Comparison of ENCODE assay signal across 26 mouse cellular contexts in genomic region chr9:64557110-64557745, GRCm38 (mm10).
A peak's percentile ranks its signal among the peaks of the same experiment; 100 is the strongest.
DNase-seq lines count a peak whose midpoint lies in the region; ATAC-seq and TF ChIP-seq lines count a peak whose summit lies in the region.
"Had no signal": no experiment of that assay in that cellular context is flagged by ENCODE, and none has a peak within 500 bp of the region (broad histone marks: within the 10 kb centered on the region; RNA-seq: fewer than 3 reads in every experiment).

No protein-coding gene starts in this region.

- no peak for TF ChIP-seq RAD21 in MEL (IDR thresholded peaks at IDR 0.05; ENCODE audit: low read depth, low read length)

- no peaks in the 10 kb centered on the region for H3K79me2 ChIP-seq in MEL (ENCODE audit: control insufficient read depth, insufficient read depth, low read length, poor library complexity)

- no peak for TF ChIP-seq POLR2A in cerebellum, adult 2 months (IDR thresholded peaks at IDR 0.05; ENCODE audit: borderline replicate concordance, insufficient read depth, low read length)
- no peak for TF ChIP-seq POLR2A in MEL (IDR thresholded peaks at IDR 0.05; ENCODE audit: control insufficient read depth in 1 of 2, insufficient read depth in 1 of 2, low read depth in 1 of 2, low read length in 2 of 2, poor library complexity in 1 of 2)

- no peak overlapping the region for H3K9ac ChIP-seq in MEL (ENCODE audit: control insufficient read depth, low read depth, low read length, poor library complexity, severe bottlenecking)
- H3K9ac ChIP-seq in forebrain, embryonic 11.5 days (ENCODE audit: low read length): no peak overlapping the region
- H3K9ac ChIP-seq: embryonic facial prominence, embryonic 13.5 days; limb, embryonic 15.5 days; neural tube, embryonic 13.5 days had no signal

- no peak overlapping the region for H3K4me3 ChIP-seq in cerebellum, adult 2 months (replicated peaks; ENCODE audit: insufficient read depth, low read depth, low read length)
- no peak overlapping the region for H3K4me3 ChIP-seq in MEL (ENCODE audit: control insufficient read depth in 1 of 2, insufficient read depth in 1 of 2, low read depth in 2 of 2, low read length in 2 of 2)
- H3K4me3 ChIP-seq in forebrain, embryonic 11.5 days (ENCODE audit: low read depth, low read length): no peak overlapping the region
- H3K4me3 ChIP-seq: embryonic facial prominence, embryonic 13.5 days; erythroblast, embryonic 14.5 days; heart, embryonic 10.5 days; left cerebral cortex, adult 2 months; limb, embryonic 15.5 days; midbrain, embryonic 10.5 days; myocyte; neural tube, embryonic 13.5 days had no signal

- no peak for TF ChIP-seq EP300 in MEL (IDR thresholded peaks at IDR 0.05; ENCODE audit: low read depth in 1 of 2, low read length in 2 of 2)

- ATAC-seq in cerebellum, adult (ENCODE audit: insufficient number of reproducible peaks, low FRiP score, low TSS enrichment): no peak
- ATAC-seq in forebrain, embryonic 11.5 days (replicated peaks; ENCODE audit: low FRiP score): no peak
- ATAC-seq: forebrain, embryonic 14.5 days; intestine, postnatal 0 days; midbrain, embryonic 16.5 days had no signal

- TF ChIP-seq CTCF in cerebellum, adult 2 months (IDR thresholded peaks at IDR 0.05; ENCODE audit: borderline replicate concordance, insufficient read depth, low read depth, low read length): no peak
- TF ChIP-seq CTCF in MEL (IDR thresholded peaks at IDR 0.05 in 2 of 3, conservative IDR thresholded peaks at IDR 0.05 in 1 of 3; ENCODE audit: control insufficient read depth in 1 of 3, insufficient read depth in 1 of 3, low read depth in 2 of 3, low read length in 3 of 3, poor library complexity in 1 of 3, severe bottlenecking in 1 of 3): no peak

- no peak overlapping the region for H3K4me2 ChIP-seq in forebrain, embryonic 11.5 days (ENCODE audit: low read depth, low read length, severe bottlenecking)
- H3K4me2 ChIP-seq: embryonic facial prominence, embryonic 13.5 days; limb, embryonic 15.5 days; neural tube, embryonic 13.5 days had no signal

- WGBS in cerebellum, adult 2 months: 26% methylated on average over 11 of the region's 11 CpGs
- 87% methylated on average over 11 of the region's 11 CpGs for WGBS in forebrain, embryonic 11.5 days

- H3K27me3 ChIP-seq in cerebellum, adult 2 months (ENCODE audit: control insufficient read depth, insufficient read depth, low read length): no peaks in the 10 kb centered on the region
- peaks cover 4 to 12% of the 10 kb centered on the region in 2 experiments; a peak in 3 of 4 replicates for H3K27me3 ChIP-seq in MEL (ENCODE audit: control insufficient read depth in 1 of 2, insufficient read depth in 2 of 2, low read length in 2 of 2)
- H3K27me3 ChIP-seq in forebrain, embryonic 11.5 days (ENCODE audit: control insufficient read depth, insufficient read depth, low read length): no peaks in the 10 kb centered on the region
- H3K27me3 ChIP-seq: limb, embryonic 15.5 days had no signal

- DNase-seq in cerebellum, adult 2 months: peak; percentile 47 to 60
- no peak for DNase-seq in MEL (ENCODE audit: low read depth, low spot score)
- peak; percentile 57 to 65 for DNase-seq in cerebellum, postnatal 10 days
- DNase-seq in thymus, postnatal 10 days (ENCODE audit: low spot score in 2 of 2): peak; percentile 4 to 17
- no peak for DNase-seq in right cerebral cortex, postnatal 25 days
- DNase-seq in embryo, embryonic 10.5 days (ENCODE audit: low spot score): no peak
- no peak for DNase-seq in forebrain, embryonic 11.5 days (ENCODE audit: low spot score)
- DNase-seq: adrenal gland, postnatal 14 days; embryo, embryonic 11 days; gastrocnemius, postnatal 10 days; lung, adult 18-20 months; lung, postnatal 10 days; right cerebral cortex, postnatal 4 days had no signal

- no peaks in the 10 kb centered on the region for H3K36me3 ChIP-seq in MEL (ENCODE audit: control insufficient read depth in 1 of 2, insufficient read depth in 2 of 2, low read length in 2 of 2)
- H3K36me3 ChIP-seq in forebrain, embryonic 11.5 days (ENCODE audit: control insufficient read depth, insufficient read depth, low read length): no peaks in the 10 kb centered on the region
- H3K36me3 ChIP-seq: embryonic facial prominence, embryonic 13.5 days; heart, embryonic 10.5 days; limb, embryonic 15.5 days; midbrain, embryonic 10.5 days; neural tube, embryonic 13.5 days had no signal

- peak overlapping the region; percentile 79 for H3K27ac ChIP-seq in cerebellum, adult 2 months (ENCODE audit: insufficient read depth, low read length)
- no peak overlapping the region for H3K27ac ChIP-seq in MEL (ENCODE audit: control insufficient read depth, low read depth, low read length)
- no peak overlapping the region for H3K27ac ChIP-seq in forebrain, embryonic 11.5 days (ENCODE audit: low read depth, low read length)
- H3K27ac ChIP-seq: embryonic facial prominence, embryonic 13.5 days; heart, embryonic 10.5 days; hindbrain, postnatal 0 days; left cerebral cortex, adult 2 months; limb, embryonic 15.5 days; midbrain, embryonic 10.5 days; neural tube, embryonic 13.5 days had no signal

- H3K4me1 ChIP-seq in cerebellum, adult 2 months (ENCODE audit: control insufficient read depth, insufficient read depth, low read length): peaks cover 67% of the 10 kb centered on the region
- H3K4me1 ChIP-seq in MEL (ENCODE audit: control insufficient read depth in 1 of 2, insufficient read depth in 2 of 2, low read length in 2 of 2): peaks cover 0 to 6% of the 10 kb centered on the region in 2 experiments; a peak in 1 of 4 replicates
- H3K4me1 ChIP-seq in forebrain, embryonic 11.5 days (replicated peaks; ENCODE audit: control insufficient read depth, insufficient read depth, low read length): no peaks in the 10 kb centered on the region
- H3K4me1 ChIP-seq: embryonic facial prominence, embryonic 13.5 days; heart, embryonic 10.5 days had no signal

- H3K9me3 ChIP-seq in MEL (replicated peaks; ENCODE audit: insufficient read depth, low read length): no peaks in the 10 kb centered on the region
- no peaks in the 10 kb centered on the region for H3K9me3 ChIP-seq in forebrain, embryonic 11.5 days (ENCODE audit: control insufficient read depth, low read length)
- H3K9me3 ChIP-seq: embryonic facial prominence, embryonic 13.5 days; heart, embryonic 10.5 days; limb, embryonic 15.5 days; midbrain, embryonic 10.5 days; neural tube, embryonic 13.5 days had no signal

TF ChIP-seq in MEL, 35 proteins besides CTCF, POLR2A, EP300 and RAD21:
- TF ChIP-seq USF2 (IDR thresholded peaks at IDR 0.05; ENCODE audit: borderline replicate concordance in 1 of 2, insufficient read depth in 1 of 2, low read depth in 1 of 2, low read length in 2 of 2) (no peak), ELF1 (IDR thresholded peaks at IDR 0.05; ENCODE audit: low read depth, low read length) (peak; percentile 26; the same call in 1 of the 2 replicates), JUND (IDR thresholded peaks at IDR 0.05; ENCODE audit: low read depth, low read length) (no peak), USF1 (IDR thresholded peaks at IDR 0.05; ENCODE audit: low read depth, low read length) (peak; percentile 66), E2F4 (IDR thresholded peaks at IDR 0.05; ENCODE audit: borderline replicate concordance, low read depth, low read length) (no peak), RCOR1 (IDR thresholded peaks at IDR 0.05; ENCODE audit: low read depth, low read length) (no peak), CHD1 (IDR thresholded peaks at IDR 0.05; ENCODE audit: low read depth, low read length) (no peak), MAZ (IDR thresholded peaks at IDR 0.05; ENCODE audit: low read depth, low read length) (no peak)

Comparison
In these comparisons a context has a peak if more than half of its experiments do, and no peak if none do; other contexts are left out.
1. DNase-seq: peak in cerebellum, adult 2 months (2 of 2), cerebellum, postnatal 10 days (2 of 2) and thymus, postnatal 10 days (2 of 2); none in MEL (single experiment), right cerebral cortex, postnatal 25 days (single experiment), embryo, embryonic 10.5 days (single experiment) and forebrain, embryonic 11.5 days (single experiment).